Mouse (Mus musculus): Measurements from ENCODE around the gene Mif4gd.

DNA sequence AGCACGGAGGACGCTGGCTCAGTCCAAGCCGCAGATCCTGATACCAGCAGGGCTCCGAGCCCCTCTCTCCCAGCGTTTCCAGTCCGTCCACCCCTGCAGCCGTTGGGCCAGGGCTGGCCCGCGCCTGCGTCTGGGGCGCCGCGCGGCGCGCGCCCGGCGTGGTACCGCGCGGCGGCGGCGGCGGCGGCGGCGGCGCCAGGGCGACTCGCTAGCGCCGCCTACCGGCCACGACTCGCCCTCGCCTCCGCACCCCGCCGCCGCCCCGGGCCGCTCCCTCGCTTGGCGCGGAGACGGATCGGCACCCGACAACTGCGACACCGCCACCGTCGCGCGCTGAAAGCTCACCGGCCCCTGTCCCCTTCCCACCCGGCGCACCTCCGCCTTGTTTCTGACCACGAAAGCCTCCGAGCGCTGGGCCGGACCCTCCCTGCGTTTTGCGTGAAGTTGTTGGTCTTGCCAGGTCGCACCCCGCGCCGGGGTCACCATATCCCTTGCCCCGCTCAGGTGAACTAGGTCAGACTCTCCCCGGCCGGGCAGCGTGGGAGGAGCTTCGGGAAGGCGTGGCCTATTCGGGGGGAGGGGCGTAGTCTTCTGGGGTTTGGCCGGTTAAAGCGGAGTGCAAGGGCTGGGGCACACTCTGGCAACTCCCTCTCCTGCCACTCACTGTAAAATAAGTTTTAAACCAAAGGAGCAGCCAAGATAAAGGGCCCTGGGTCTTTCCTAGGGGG, at the start of gene Mif4gd:
- peak; percentile 78 for TF ChIP-seq POLR2A (IDR thresholded peaks at IDR 0.05; ENCODE audit: insufficient read depth, low read depth, low read length)
- peak; percentile 64 for TF ChIP-seq CTCF (IDR thresholded peaks at IDR 0.05)
